Mouse (Mus musculus) testis, adult 2 months (tissue): ENCODE measurements at regions not wholly inside any gene's neighbourhood (a gene's known extent, or its start where the extent isn't known, plus 50 kb on each side); places are given as distances from the start of the nearest gene placed in this dataset.

Experiments used
- CTCF ChIP-seq: fragments of 200-500 bp; IDR thresholded peaks from 2 replicates; pipeline ENCODE4 v1.5.1; 2012; ENCODE audit warnings: low read depth, mild to moderate bottlenecking, inconsistent platforms, low read length, moderate library complexity; ENCODE audit not compliant: control insufficient read depth, insufficient read depth, insufficient replicate concordance
- POLR2A ChIP-seq: fragments of 200-500 bp; IDR thresholded peaks from 2 replicates; pipeline ENCODE4 v1.6.1; 2012; ENCODE audit warnings: low read depth, mild to moderate bottlenecking, inconsistent platforms, low read length, moderate library complexity; ENCODE audit not compliant: control insufficient read depth

- TF ChIP-seq POLR2A (no peak), CTCF (no peak)
These were observed 1625.4 kb upstream of the Gm6569 start for GRCm38 (mm10) chr15:72208973-72209372.
